Mouse (Mus musculus): ENCODE results near the gene Fzd1. TPM values are rescaled to one million over a fixed set of nuclear protein-coding genes. Genes with fewer than 3 reads are reported as not detected.

Fzd1 gene
- polyA plus RNA-seq, 1 experiment = 8.6 TPM

GRCm38 (mm10) chr5:4754701-4755281 is 3.0 kb downstream of the Fzd1 start:
- 42% methylated on average over 9 of the region's 9 CpGs for WGBS
- DNase-seq (ENCODE audit: low read depth, low spot score) = no peak

- 84% methylated on average over 5 of the region's 5 CpGs for WGBS
These were observed 4.7 kb downstream of the Fzd1 start for GRCm38 (mm10) chr5:4753161-4753560.

GRCm38 (mm10) chr5:4742722-4743121 is 15.1 kb downstream of the Fzd1 start:
- DNase-seq (ENCODE audit: low read depth, low spot score) = no peak
- 88% methylated on average over 4 of the region's 4 CpGs for WGBS

More at GRCm38 (mm10) chr5:4753161-4753560, 4.7 kb downstream of the Fzd1 start:
- DNase-seq (ENCODE audit: low read depth, low spot score) = no peak

GRCm38 (mm10) chr5:4737013-4737412 is 20.8 kb downstream of the Fzd1 start:
- DNase-seq (ENCODE audit: low read depth, low spot score) = peak; percentile 44
- WGBS = 17% methylated on average over 6 of the region's 6 CpGs

- 90% methylated on average over 7 of the region's 7 CpGs for WGBS
- no peak for DNase-seq (ENCODE audit: low read depth, low spot score)
These were observed 22.4 kb downstream of the Fzd1 start for GRCm38 (mm10) chr5:4735461-4735860.

- WGBS = 46% methylated on average over 4 of the region's 4 CpGs
- DNase-seq (ENCODE audit: low read depth, low spot score) = no peak
These were observed 24.6 kb downstream of the Fzd1 start for GRCm38 (mm10) chr5:4733239-4733638.

GRCm38 (mm10) chr5:4732241-4733229 is 25.3 kb downstream of the Fzd1 start:
- 27% methylated on average over 10 of the region's 10 CpGs for WGBS
- no peak for DNase-seq (ENCODE audit: low read depth, low spot score)

GRCm38 (mm10) chr5:4731743-4732215 is 26.1 kb downstream of the Fzd1 start:
- DNase-seq (ENCODE audit: low read depth, low spot score) = no peak
- WGBS = 63% methylated on average over 5 of the region's 5 CpGs

- WGBS = 88% methylated on average over 3 of the region's 3 CpGs
- DNase-seq (ENCODE audit: low read depth, low spot score) = no peak
These were observed 26.8 kb downstream of the Fzd1 start for GRCm38 (mm10) chr5:4731064-4731463.
